Mouse (Mus musculus) embryonic stem cell, embryonic (primary cell): ENCODE measurements around the gene Snapc3.

Source experiments
- CTCF ChIA-PET, 4 experiments: fragments of 300-600 bp in 2 of 4; fragments of 350-600 bp in 2 of 4; sonication (Branson Sonifier 250); formaldehyde crosslinking; loops; one replicate each; lab custom pipeline; 2022; ENCODE audit warnings: inconsistent platforms in 2 of 4; lab: Charles Lee
- POLR2A ChIA-PET, 4 experiments: fragments of 300-600 bp in 2 of 4; fragments of 350-600 bp in 2 of 4; sonication (Branson Sonifier 250); formaldehyde crosslinking; loops; one replicate each; lab custom pipeline; 2022; ENCODE audit warnings: antibody characterized with exemption in 4 of 4, inconsistent platforms in 1 of 4; lab: Charles Lee

Snapc3 gene

GRCm38 (mm10) chr4:83511083-83511482, 93.6 kb downstream of the Snapc3 start:
- ChIA-PET CTCF (interaction anchor here in 2 of 4 experiments (1.4 to 1.9 kb wide), 6 partner anchors 9 to 208 kb away, joined by 3 to 10 read pairs (median 4); no protein-coding TSS in a partner anchor), POLR2A (interaction anchor here in 3 of 4 experiments (0.7 to 5.7 kb wide), 12 partner anchors 9 to 54 kb away, joined by 3 to 44 read pairs (median 3); partner anchors contain the start of genes Ccdc171 (in 2 of the 3) and Psip1 (in 2 of the 3))

- ChIA-PET POLR2A (interaction anchor here in 2 of 4 experiments (1.4 to 5.7 kb wide), 3 partner anchors 12 to 26 kb away, joined by 3 to 44 read pairs (median 5); partner anchors contain the start of genes Ccdc171 (in 1 of the 2) and Psip1 (in 1 of the 2)), CTCF (interaction anchor here in 3 of 4 experiments (0.6 to 1.9 kb wide), 4 partner anchors 8 to 21 kb away, joined by 3 to 10 read pairs (median 6); no protein-coding TSS in a partner anchor)
Measured at GRCm38 (mm10) chr4:83512217-83512616, 94.7 kb downstream of the Snapc3 start.

GRCm38 (mm10) chr4:83512644-83513043, 95.1 kb downstream of the Snapc3 start:
- ChIA-PET CTCF (interaction anchor here in 2 of 4 experiments (0.6 kb wide), 2 partner anchors 15 to 17 kb away, joined by 3 read pairs; no protein-coding TSS in a partner anchor), POLR2A (interaction anchor here in 2 of 4 experiments (0.7 to 1.4 kb wide), 2 partner anchors 11 to 27 kb away, joined by 3 read pairs; no protein-coding TSS in a partner anchor)

GRCm38 (mm10) chr4:83514183-83514582, 96.7 kb downstream of the Snapc3 start:
- CTCF ChIA-PET: interaction anchor here in 2 of 4 experiments (0.6 to 1.3 kb wide), 3 partner anchors 14 to 211 kb away, joined by 3 to 5 read pairs (median 4); no protein-coding TSS in a partner anchor
- POLR2A ChIA-PET: interaction anchor here in 2 of 4 experiments (1.0 to 1.9 kb wide), 6 partner anchors 10 to 39 kb away, joined by 3 to 8 read pairs (median 6); partner anchors contain the start of genes Ccdc171 (in 2 of the 2) and Psip1 (in 1 of the 2)

GRCm38 (mm10) chr4:83514976-83515669, 97.6 kb downstream of the Snapc3 start:
- ChIA-PET POLR2A (interaction anchor here in 2 of 4 experiments (1.0 to 1.9 kb wide), 6 partner anchors 10 to 40 kb away, joined by 3 to 8 read pairs (median 6); partner anchors contain the start of genes Ccdc171 (in 2 of the 2) and Psip1 (in 1 of the 2)), CTCF (interaction anchor here in 2 of 4 experiments (0.5 to 1.3 kb wide), 6 partner anchors 10 to 212 kb away, joined by 3 to 6 read pairs (median 4); partner anchors contain the start of gene Ccdc171 (in 1 of the 2))

- ChIA-PET CTCF (interaction anchor here in 3 of 4 experiments (0.6 to 0.7 kb wide), 3 partner anchors 8 to 290 kb away, joined by 3 to 4 read pairs (median 3); no protein-coding TSS in a partner anchor), POLR2A (interaction anchor here in 1 of 4 experiments (0.6 kb wide), 1 partner anchor 702 kb away, joined by 5 read pairs; no protein-coding TSS in a partner anchor)
Measured at GRCm38 (mm10) chr4:83516144-83516543, 98.6 kb downstream of the Snapc3 start.
